Mouse (Mus musculus): ENCODE results near the gene Supt6.
"Not testable (repeated sequence)": the region's sequence is repeated elsewhere in the genome, so short reads cannot be mapped to it uniquely, and the experiment has no call there.

Gene Supt6

DNA sequence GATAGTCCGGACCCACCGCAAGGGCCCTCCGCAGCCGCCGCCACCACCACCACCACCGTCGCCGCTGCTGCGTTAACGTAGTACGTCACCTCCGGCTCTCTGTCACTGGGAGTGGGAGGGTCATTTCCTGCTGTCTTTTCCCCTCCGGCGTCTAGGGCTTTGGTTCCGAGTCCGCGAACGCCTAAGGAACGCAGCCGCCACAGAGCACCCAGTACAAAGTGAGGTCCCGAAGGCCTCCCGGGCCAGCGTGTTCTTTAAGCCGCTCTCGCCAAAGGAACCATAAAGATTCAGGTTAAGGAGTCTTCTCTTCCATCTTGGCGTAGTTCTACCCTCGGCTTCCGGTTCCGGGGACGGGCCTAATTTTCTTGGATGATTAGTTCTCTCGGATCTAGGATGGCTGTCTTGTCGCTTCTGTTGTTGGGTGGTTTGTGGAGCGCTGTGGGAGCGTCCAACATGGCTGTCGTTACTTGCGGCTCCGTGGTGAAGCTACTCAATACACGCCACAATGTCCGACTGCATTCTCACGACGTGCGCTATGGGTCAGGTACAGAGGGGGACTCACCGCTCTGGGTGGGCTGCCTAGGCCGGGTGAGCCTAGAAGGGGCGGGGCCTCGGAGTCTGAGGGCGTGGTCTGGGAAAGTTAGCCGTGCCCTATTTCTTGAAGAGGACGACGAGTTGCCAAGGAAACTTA, at the start of gene Supt6, which contains the start of gene Sdf2:
TSS of gene Supt6 (minus strand) at position 361 of the 691 bp plus-strand sequence.
TSS of gene Sdf2 (plus strand) at position 120 of the 691 bp plus-strand sequence.
- peak; percentile 71 to 83 for DNase-seq

GRCm38 (mm10) chr11:78294585-78294984, 48.8 kb upstream of the Supt6 start:
- DNase-seq: no peak

DNA sequence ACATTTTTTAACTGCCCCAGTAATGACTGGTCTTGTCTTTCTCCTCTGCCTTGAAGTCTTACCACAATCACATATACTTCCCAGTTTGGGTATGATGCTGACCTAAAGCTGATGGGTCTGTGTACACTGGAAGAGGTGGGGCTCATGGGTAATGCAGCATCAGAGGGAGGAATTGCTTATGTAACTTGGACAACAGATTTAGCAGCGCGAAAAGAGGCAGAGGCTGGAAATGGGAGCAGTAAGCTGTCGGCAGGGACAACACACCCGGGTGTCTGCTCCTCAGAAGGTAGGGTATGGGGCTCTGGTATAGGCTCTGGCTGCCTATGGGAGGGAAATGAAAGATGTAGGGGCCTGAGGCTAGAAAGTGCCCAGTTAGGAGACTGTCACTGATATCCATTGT, 44.9 kb upstream of the Supt6 start, which contains the start of gene BC030499:
TSS of gene BC030499 (plus strand) at position 188 of the 400 bp plus-strand sequence.
- DNase-seq: no peak

GRCm38 (mm10) chr11:78289146-78289763, 43.5 kb upstream of the Supt6 start:
- no peak for DNase-seq

DNA sequence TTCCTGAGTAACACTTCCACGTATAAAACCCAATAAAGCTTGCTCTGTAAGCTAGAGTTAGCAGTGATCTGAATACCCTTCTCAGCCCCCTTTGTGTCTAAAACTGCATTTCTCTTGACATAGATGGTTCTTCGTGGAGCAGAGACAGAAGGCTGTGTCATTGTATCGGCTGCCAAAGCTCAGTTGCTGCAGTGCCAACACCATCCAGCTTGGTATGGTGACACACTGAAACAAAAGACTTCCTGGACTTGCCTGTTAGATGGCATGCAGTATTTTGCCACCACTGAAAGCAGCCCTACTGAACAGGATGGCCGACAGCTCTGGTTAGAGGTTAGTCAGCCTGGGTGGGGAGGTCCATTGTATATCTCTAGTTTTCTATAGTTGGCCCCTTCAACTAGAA, 33.8 kb upstream of the Supt6 start:
- DNase-seq: no peak

DNA sequence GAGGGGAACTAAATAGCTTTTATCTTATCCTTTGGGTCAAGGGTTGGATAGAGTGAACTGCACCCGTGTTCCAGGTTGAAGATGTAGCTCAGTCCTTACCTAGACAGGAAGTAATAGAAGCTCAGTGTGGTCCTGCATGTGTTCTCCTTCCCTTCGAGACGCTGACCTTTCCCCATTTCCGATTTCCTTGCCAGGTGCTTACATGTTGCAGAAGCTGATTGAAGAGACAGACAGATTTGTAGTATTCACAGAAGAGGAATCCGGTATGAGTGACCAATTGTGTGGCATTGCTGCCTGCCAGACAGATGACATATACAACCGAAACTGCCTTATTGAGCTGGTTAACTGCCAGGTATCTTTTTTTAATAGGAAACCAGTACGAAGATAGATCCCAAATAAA, 33.1 kb upstream of the Supt6 start:
- no peak for DNase-seq

GRCm38 (mm10) chr11:78276169-78276568, 30.4 kb upstream of the Supt6 start:
- DNase-seq: not testable (repeated sequence)

- DNase-seq: no peak
Measured at GRCm38 (mm10) chr11:78275596-78275995, 29.8 kb upstream of the Supt6 start.

DNA sequence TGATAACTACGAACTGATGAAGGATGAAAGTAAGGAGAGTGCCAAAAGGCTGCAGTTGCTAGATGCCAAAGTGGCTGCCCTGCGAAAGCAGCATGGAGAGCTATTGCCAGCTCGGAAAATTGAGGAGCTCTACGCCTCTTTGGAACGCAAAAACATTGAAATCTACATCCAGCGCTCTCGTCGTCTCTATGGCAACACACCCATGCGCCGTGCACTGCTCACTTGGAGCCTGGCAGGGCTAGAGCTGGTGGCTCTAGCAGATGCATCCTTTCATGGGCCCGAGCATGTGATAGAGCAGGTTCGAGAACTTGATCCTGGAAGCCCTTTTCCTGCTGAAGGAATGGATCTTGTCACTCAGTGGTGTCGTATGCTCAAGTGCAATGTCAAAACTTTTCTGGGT, 26.2 kb upstream of the Supt6 start:
- no peak for DNase-seq

DNA sequence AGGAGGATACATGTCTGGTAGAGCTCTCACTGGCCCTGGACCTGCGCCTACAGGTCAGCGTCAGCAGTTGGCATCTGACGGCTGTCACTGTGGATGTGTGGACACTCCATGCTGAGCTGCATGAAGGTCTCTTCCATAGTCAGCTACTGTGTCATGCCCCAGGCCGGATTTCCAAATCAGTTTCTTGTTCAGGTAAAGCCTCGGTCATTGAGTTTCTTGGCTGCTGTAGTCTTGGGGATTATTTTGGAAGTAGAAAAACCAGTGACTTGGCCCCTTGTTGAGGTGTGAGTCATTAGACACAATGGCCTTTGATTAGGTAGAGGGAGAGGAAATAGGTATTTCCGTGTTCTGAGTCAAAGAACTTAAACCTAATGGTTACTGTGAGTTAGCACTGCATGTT, 19.8 kb upstream of the Supt6 start:
- DNase-seq: no peak

GRCm38 (mm10) chr11:78262550-78262949, 16.8 kb upstream of the Supt6 start:
- peak; percentile 18 to 46 for DNase-seq

- DNase-seq: peak; percentile 90 to 94
Measured at GRCm38 (mm10) chr11:78261380-78262352, 15.9 kb upstream of the Supt6 start, which contains the start of gene 2610507B11Rik. Gene 2610507B11Rik (plus strand): TSS chr11:78261752.

DNA sequence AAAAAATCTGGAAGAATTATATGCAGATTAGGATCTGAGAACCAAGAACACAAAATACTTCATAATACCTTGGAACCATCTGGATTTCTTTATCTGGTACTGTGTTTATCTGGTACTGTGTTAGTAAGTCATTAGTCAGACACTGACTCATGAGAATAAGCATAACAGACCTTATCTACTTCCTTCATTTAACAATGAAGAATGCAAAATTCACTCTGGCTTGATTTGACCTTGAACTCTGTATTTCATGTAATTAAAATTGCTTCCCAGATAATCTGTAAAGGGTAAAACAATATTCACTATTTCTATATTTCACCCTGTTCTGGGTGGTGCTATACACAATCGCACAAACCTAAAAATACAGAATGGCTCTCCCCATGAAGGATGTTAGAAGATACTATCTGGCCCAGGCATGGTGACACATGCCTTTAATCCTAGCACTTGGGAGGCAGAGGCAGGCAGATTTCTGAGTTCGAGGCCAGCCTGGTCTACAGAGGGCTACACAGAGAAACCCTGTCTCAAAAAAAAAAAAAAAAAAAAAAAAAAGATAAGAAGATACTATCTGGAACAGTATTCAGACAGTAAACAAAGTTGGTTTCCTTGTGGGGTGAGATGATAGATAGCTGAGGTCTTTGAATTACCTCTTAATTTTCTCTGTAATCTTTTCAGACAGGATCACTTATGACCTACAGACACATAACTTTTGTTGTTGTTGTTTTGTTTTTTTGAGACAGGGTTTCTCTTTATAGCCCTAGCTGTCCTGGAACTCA, 14.9 kb upstream of the Supt6 start:
- DNase-seq: no peak

DNA sequence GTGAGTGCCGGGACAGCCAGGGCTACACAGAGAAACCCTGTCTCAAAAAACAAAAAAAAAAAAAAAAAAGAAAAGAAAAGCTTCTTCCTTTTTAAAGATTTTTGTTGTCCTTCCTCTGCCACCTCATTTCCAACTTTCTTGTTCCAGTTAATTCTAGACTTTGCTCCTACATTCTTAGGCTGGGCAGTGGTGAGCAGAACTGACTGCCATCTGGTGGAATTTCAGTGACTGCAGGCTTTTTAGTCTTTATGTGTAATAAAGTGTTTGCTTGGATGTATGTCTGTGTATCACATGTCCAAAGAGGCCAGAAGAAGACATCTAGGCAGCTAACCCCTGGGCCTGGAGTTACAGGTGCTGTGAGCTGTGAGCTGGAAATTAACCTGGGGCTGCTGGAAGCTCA, 10.8 kb upstream of the Supt6 start:
- DNase-seq: no peak

DNA sequence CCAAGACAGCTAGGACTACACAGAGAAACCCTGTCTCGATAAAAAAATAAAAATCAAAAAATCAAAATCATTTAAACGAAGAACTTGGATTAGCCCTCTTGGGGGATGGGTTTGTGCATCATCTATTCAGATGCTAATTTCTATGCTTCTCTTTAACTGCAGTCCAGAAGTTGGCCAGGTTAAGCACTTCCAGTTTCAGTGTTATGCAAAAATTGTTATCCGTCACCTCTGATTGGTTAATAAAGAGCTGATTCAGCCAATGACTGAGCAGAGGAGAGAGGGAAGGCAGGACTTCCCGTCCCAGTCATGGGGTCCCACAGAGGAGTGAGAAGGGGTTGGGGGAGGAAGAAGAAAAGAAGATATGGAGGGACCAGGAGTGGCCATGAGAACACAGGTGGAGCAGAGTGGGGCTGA, 1.9 kb upstream of the Supt6 start:
- no peak for DNase-seq

DNA sequence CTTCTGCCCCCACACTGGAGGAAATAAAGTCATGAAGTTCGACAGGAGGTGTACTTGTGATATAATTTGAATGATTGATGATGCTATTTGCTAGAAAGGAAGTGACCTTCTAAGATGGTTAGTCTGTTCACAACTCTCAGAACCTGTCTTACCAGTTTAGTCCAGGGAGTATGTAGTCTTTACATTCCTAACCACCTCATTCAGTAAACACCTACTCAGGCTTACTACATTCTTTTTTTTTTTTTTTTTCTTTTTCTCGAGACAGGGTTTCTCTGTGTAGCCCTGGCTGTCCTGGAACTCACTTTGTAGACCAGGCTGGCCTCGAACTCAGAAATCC, 1.2 kb upstream of the Supt6 start:
- no peak for DNase-seq

DNA sequence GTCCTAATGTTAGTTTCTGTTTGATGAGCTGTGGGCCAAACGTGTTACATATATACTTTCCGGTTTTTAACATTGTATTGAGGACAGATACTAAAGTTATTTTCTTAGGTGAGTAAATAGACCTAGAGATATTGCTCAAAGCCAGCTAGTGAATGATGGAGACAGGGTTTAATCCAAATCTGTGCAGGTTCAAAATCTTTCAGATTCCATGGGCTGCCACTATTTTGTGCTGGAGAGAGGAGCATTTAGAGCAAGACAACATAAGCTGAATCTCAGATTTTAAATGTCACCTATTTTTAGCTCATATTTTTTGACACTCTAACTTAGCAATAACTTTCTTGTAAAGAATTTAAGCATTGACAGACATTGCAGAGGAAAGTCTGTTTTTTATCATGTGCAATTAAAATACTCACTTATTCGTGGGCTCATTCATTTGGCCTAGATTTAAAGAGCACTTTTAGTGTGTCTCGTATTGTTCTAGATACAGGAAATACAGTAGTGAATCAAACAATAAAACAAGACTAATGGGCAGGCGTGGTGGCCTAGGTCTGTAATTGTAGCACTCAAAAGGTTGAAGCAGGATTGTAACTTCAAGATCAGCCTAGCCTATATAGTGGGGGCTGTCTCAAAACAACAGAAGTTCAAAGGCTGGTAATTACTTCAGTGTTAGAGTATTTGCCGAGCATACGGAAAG, 678 bp upstream of the Supt6 start:
- no peak for DNase-seq

DNA sequence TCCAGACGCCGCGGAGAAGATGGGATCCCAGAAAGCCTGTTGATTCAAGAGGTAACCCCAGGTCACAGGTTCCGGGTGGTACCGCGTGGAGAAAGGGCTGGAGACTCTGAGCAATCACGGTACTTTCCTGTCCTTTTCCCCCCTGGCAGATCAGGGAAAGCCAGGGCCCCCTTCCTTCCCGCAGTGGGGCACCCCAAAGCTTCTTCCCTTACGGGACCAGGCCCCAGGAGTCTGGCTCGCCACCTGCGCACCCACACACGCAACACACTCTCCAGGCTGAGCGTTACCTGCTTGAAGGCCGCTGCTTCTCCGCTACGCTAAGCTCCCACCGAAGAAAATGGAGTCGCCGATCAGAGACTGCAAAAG, 543 bp downstream of the Supt6 start:
- no peak for DNase-seq

- no peak for DNase-seq
Measured at GRCm38 (mm10) chr11:78240193-78240857, 5.5 kb downstream of the Supt6 start.

DNA sequence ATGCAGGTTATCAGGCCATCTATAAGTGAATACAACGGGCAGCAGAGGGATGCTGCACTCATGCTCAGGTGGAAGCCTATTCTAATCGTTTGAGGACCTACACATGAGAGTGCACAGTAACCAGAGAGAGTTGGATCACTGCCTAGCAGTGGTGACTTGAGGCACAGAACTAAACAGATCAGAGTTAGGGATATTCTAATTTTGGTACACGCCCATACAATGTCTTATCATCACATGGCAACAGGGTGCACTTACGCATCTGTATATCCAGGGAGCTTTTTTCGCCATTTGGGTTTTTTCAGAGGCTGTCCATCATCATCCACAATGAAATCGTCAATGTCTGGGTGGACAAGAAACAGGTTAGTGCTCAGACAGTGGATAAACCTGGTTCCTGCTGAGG, 14.3 kb downstream of the Supt6 start:
- DNase-seq: no peak

GRCm38 (mm10) chr11:78223586-78223985, 22.2 kb downstream of the Supt6 start:
- no peak for DNase-seq
